Mouse (Mus musculus) Patski (cell line): Measurements from ENCODE around the gene Tspan17. TPM values are rescaled to one million over a fixed set of nuclear protein-coding genes. Genes with fewer than 3 reads are reported as not detected.

Experiments
- ATAC-seq: fragments of 100-300 bp; one replicate; pipeline ENCODE4 v1.8.0; 2021
- CTCF ChIA-PET: fragments of 350-600 bp; sonication (Branson Sonifier 250); formaldehyde crosslinking; loops from one replicate; lab custom pipeline; 2022; ENCODE audit warnings: inconsistent platforms; lab: Charles Lee
- POLR2A ChIA-PET: fragments of 350-600 bp; sonication (Branson Sonifier 250); formaldehyde crosslinking; loops from one replicate; lab custom pipeline; 2022; ENCODE audit warnings: antibody characterized with exemption, inconsistent platforms; lab: Charles Lee
- DNase-seq: peaks from one replicate; pipeline ENCODE4 v3.0.0-alpha.2; 2011; ENCODE audit warnings: low read depth, low spot score
- H3K27me3 ChIP-seq: fragments of 371-371 bp; one replicate; pipeline ENCODE4 v1.5.1; 2021
- CTCF ChIP-seq: fragments of 100-300 bp; IDR thresholded peaks from one replicate; pipeline ENCODE4 v1.5.1; 2021
- in situ Hi-C: fragments of 300-500 bp; cut with MboI; formaldehyde crosslinking; loops from 3 replicates; pipeline ENCODE4 v1.11.1; 2018; ENCODE audit warnings: low pct_unique_long_range_greater_than_20kb, mixed read lengths
- polyA plus RNA-seq: library from polyadenylated mRNA; unstranded; gene quantifications from one replicate; pipeline ENCODE4 v1.2.3, GENCODE M21; 2021

Tspan17 gene
- polyA plus RNA-seq, 1 experiment from 2014 or later: 35.3 TPM

- POLR2A ChIA-PET: no interaction called here
- no peak for DNase-seq
- TF ChIP-seq CTCF: no peak
- CTCF ChIA-PET: no interaction called here
- ATAC-seq: no peak
- in situ Hi-C loops: no loop called here
- H3K27me3 ChIP-seq: peaks cover 12% of the 10 kb centered on the region
Observed at GRCm38 (mm10) chr13:54829450-54829849, 40.3 kb downstream of the Tspan17 start.

- in situ Hi-C loops: no loop called here
- CTCF ChIA-PET: no interaction called here
- POLR2A ChIA-PET: no interaction called here
- TF ChIP-seq CTCF: no peak
- no peak for ATAC-seq
- DNase-seq: no peak
- H3K27me3 ChIP-seq: peaks cover 33% of the 10 kb centered on the region
Observed at GRCm38 (mm10) chr13:54836351-54837030, 47.3 kb downstream of the Tspan17 start.

GRCm38 (mm10) chr13:54837061-54837460 lies 47.9 kb downstream of the Tspan17 start:
- in situ Hi-C loops: no loop called here
- peaks cover 33% of the 10 kb centered on the region for H3K27me3 ChIP-seq
- DNase-seq: no peak
- ATAC-seq: no peak
- CTCF ChIA-PET: no interaction called here
- no peak for TF ChIP-seq CTCF
- POLR2A ChIA-PET: no interaction called here

- DNase-seq (no peak), ATAC-seq (no peak)
- TF ChIP-seq CTCF: no peak
- peaks cover 33% of the 10 kb centered on the region for H3K27me3 ChIP-seq
- ChIA-PET CTCF (no interaction called here), POLR2A (no interaction called here)
- in situ Hi-C loops: no loop called here
Observed at GRCm38 (mm10) chr13:54837471-54837889, 48.3 kb downstream of the Tspan17 start.

- ATAC-seq (no peak), DNase-seq (no peak)
- in situ Hi-C loops: no loop called here
- POLR2A ChIA-PET: no interaction called here
- no peak for TF ChIP-seq CTCF
- H3K27me3 ChIP-seq: peaks cover 33% of the 10 kb centered on the region
- CTCF ChIA-PET: no interaction called here
Observed at GRCm38 (mm10) chr13:54838540-54838939, 49.4 kb downstream of the Tspan17 start.

- DNase-seq: no peak
- CTCF ChIA-PET: no interaction called here
Observed at GRCm38 (mm10) chr13:54839211-54839610, 50.0 kb downstream of the Tspan17 start.

GRCm38 (mm10) chr13:54844579-54844978 lies 55.4 kb downstream of the Tspan17 start:
- ATAC-seq (no peak), DNase-seq (no peak)
- no peak for TF ChIP-seq CTCF
- ChIA-PET POLR2A (no interaction called here), CTCF (no interaction called here)
- in situ Hi-C loops: no loop called here
- H3K27me3 ChIP-seq: peaks cover 23% of the 10 kb centered on the region

More at GRCm38 (mm10) chr13:54839211-54839610, 50.0 kb downstream of the Tspan17 start:
- TF ChIP-seq CTCF: no peak
- POLR2A ChIA-PET: no interaction called here
- peaks cover 31% of the 10 kb centered on the region for H3K27me3 ChIP-seq
- in situ Hi-C loops: no loop called here
- no peak for ATAC-seq

Other genes with a start within 250 kb of the Tspan17 start
- gene 4833439L19Rik, start 223.9 kb upstream of the Tspan17 start, polyA plus RNA-seq: 124 TPM
- gene Arl10, start 214.4 kb upstream of the Tspan17 start, polyA plus RNA-seq: 26.6 TPM
- 38.0 TPM for gene Nop16, start 199.3 kb upstream of the Tspan17 start, polyA plus RNA-seq
- gene Higd2a, start 199.2 kb upstream of the Tspan17 start, polyA plus RNA-seq: 96.0 TPM
- 33.9 TPM for gene Cltb, start 178.0 kb upstream of the Tspan17 start, polyA plus RNA-seq
- gene Faf2, start 167.6 kb upstream of the Tspan17 start, polyA plus RNA-seq: 64.0 TPM
- gene Rnf44, start 95.5 kb upstream of the Tspan17 start, polyA plus RNA-seq: 115 TPM
- not detected for gene Cdhr2, start 87.9 kb upstream of the Tspan17 start, polyA plus RNA-seq
- 0.17 TPM for gene Gprin1, start 39.5 kb upstream of the Tspan17 start, polyA plus RNA-seq
- gene Sncb, start 22.8 kb upstream of the Tspan17 start, polyA plus RNA-seq: not detected
- gene Eif4e1b, start 5.4 kb upstream of the Tspan17 start, polyA plus RNA-seq: not detected
- not detected for gene Unc5a, start 160.0 kb downstream of the Tspan17 start, polyA plus RNA-seq
- not detected for gene Hk3, start 232.0 kb downstream of the Tspan17 start, polyA plus RNA-seq